Mouse (Mus musculus) limb, embryonic 14.5 days (tissue): ENCODE measurements at regions not wholly inside any gene's neighbourhood (a gene's known extent, or its start where the extent isn't known, plus 50 kb on each side); places are given as distances from the start of the nearest gene placed in this dataset.

Experiments used
- ATAC-seq: fragments of 200-750 bp; cut with Nextera tagmentation; 2 replicates; pipeline ENCODE4 v1.8.0; 2017; ENCODE audit warnings: low read depth, moderate number of reproducible peaks, moderate TSS enrichment; ENCODE audit not compliant: low FRiP score
- DNase-seq: peaks from one replicate; pipeline ENCODE4 v3.0.0-alpha.2; 2015; ENCODE audit warnings: low spot score
- H3K27ac ChIP-seq: fragments of 300-500 bp; sonication (generic); replicated peaks from 2 replicates; pipeline ENCODE4 v1.5.1; 2014; ENCODE audit warnings: low read depth, mild to moderate bottlenecking, low read length, moderate library complexity, mixed read lengths
- H3K27me3 ChIP-seq: fragments of 300-500 bp; sonication (generic); 2 replicates; pipeline ENCODE4 v1.6.1; 2014; ENCODE audit warnings: low read length, mixed read lengths; ENCODE audit not compliant: control insufficient read depth, insufficient read depth
- H3K36me3 ChIP-seq: fragments of 300-500 bp; sonication (generic); 2 replicates; pipeline ENCODE4 v1.6.1; 2014; ENCODE audit warnings: mild to moderate bottlenecking, low read length, moderate library complexity, mixed read lengths; ENCODE audit not compliant: control insufficient read depth, insufficient read depth
- H3K4me1 ChIP-seq: fragments of 300-500 bp; sonication (generic); 2 replicates; pipeline ENCODE4 v1.6.1; 2014; ENCODE audit warnings: antibody characterized with exemption, low read length, mixed read lengths; ENCODE audit not compliant: control insufficient read depth, insufficient read depth
- H3K4me2 ChIP-seq: fragments of 300-500 bp; sonication (generic); replicated peaks from 2 replicates; pipeline ENCODE4 v1.6.1; 2014; ENCODE audit warnings: low read depth, mild to moderate bottlenecking, low read length, moderate library complexity; ENCODE audit not compliant: severe bottlenecking
- H3K4me3 ChIP-seq: fragments of 300-500 bp; sonication (generic); replicated peaks from 2 replicates; pipeline ENCODE4 v1.5.1; 2014; ENCODE audit warnings: low read length
- H3K9ac ChIP-seq: fragments of 300-500 bp; sonication (generic); 2 replicates; pipeline ENCODE4 v1.6.1; 2014; ENCODE audit warnings: mild to moderate bottlenecking, low read depth, low read length, moderate library complexity; ENCODE audit not compliant: severe bottlenecking
- H3K9me3 ChIP-seq: fragments of 300-500 bp; sonication (generic); 2 replicates; pipeline ENCODE4 v1.6.1; 2016; ENCODE audit warnings: low read length; ENCODE audit not compliant: control insufficient read depth
- POLR2A ChIP-seq: fragments of 200-500 bp; IDR thresholded peaks from 2 replicates; pipeline ENCODE4 v1.8.0; 2012; ENCODE audit warnings: inconsistent platforms, mild to moderate bottlenecking, moderate library complexity, borderline replicate concordance; ENCODE audit not compliant: insufficient read depth, insufficient read length; ENCODE audit errors: extremely low read depth
- WGBS: fragments of 180-500 bp; shearing (Covaris S2); extraction: QIAGEN DNeasy Blood & Tissue Kit; methylation state at CpG from one replicate; pipeline ENCODE4 v1.1.7; 2014; 5-methylcytosine and 5-hydroxymethylcytosine counted together

DNA sequence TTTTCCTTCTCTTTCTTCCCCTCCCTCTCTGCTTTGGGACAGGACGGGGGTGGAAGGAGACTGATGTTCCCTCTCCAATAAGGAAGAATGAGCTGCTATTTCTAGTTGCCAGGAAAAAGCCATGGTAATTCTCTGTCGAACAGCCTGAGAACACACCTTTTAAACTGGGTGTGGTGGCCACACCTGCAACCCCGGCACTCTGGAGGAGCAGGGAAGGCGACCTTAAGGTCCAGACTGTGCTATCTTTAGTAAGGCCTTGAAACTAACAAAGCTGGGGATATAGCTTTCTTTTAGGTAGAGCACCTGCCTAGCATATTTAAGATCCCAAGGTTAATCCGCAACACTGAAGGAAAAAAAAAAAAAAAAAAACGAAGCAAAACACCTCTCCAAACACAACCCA is 242.7 kb downstream of the Foxo1 start:
- TF ChIP-seq POLR2A = no peak
- Histone ChIP-seq H3K27ac (no peak overlapping the region), H3K4me2 (no peak overlapping the region), H3K9ac (no peak overlapping the region), H3K9me3 (no peaks in the 10 kb centered on the region; the same call in 1 of the 2 replicates), H3K27me3 (no peaks in the 10 kb centered on the region), H3K4me1 (no peaks in the 10 kb centered on the region), H3K36me3 (no peaks in the 10 kb centered on the region), H3K4me3 (no peak overlapping the region)
- 64% methylated on average over 6 of the region's 6 CpGs for WGBS
- ATAC-seq (no peak), DNase-seq (no peak)

DNA sequence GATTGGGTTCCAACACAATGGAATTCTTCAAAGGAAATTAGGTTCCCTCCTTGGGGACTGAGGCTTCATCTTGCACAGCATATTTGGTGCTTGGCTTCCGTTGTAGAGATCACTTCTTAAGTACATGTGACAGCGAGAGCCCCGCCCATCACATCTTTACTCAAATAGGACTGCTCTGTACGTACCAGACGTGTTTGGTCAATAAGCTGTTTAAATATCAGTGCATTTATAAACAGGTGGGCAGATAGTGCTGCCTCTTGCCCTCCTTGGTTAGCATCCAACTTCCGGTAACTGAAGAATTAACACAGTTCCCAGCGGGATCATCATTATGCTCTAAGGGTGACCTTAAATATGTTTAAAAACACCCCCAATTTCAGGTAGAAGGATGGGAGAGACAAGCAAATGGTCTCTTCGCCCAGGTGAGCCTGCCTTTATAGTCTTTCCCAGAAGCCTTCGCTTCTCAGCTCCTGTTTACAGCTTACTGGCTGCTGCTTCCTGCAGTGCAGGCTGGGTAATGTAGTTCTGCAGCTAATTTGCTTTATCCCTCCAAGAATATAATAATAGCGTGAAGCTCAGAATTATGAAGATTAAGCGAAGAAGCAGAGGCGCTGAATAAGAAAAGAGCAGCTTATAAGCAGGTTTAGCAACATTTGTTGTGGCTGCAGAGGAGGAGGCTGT is 242.1 kb downstream of the Foxo1 start:
- H3K4me2 ChIP-seq = peak overlapping the region; percentile 37; the same call in 1 of the 2 replicates
- H3K9me3 ChIP-seq = no peaks in the 10 kb centered on the region; the same call in 1 of the 2 replicates
- no peaks in the 10 kb centered on the region for H3K27me3 ChIP-seq
- H3K4me3 ChIP-seq = no peak overlapping the region
- H3K36me3 ChIP-seq = no peaks in the 10 kb centered on the region
- ATAC-seq = no peak
- WGBS = 61% methylated on average over 12 of the region's 12 CpGs
- no peak for TF ChIP-seq POLR2A
- DNase-seq = no peak
- no peaks in the 10 kb centered on the region for H3K4me1 ChIP-seq
- H3K27ac ChIP-seq = no peak overlapping the region
- H3K9ac ChIP-seq = no peak overlapping the region

DNA sequence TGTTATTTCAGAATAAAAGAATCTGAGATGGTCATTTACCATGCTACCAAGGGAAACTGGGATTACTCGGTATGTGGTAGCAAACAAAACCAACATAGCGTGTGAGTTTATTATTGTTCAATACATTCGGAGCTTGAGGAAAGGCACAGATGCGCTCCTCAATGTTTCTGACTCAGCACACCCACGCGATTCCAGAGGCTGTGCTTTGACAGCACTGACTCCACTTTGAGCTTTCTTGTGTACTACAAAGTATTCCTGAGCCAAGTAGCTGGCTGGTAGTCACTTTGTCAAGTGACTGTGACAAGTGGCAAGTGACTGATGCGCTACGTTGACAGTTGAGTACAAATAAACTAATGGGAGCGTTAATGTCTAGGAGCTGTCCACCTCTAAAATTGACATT is 235.8 kb downstream of the Foxo1 start:
- Histone ChIP-seq H3K4me2 (no peak overlapping the region), H3K9me3 (no peaks in the 10 kb centered on the region; the same call in 1 of the 2 replicates)

DNA sequence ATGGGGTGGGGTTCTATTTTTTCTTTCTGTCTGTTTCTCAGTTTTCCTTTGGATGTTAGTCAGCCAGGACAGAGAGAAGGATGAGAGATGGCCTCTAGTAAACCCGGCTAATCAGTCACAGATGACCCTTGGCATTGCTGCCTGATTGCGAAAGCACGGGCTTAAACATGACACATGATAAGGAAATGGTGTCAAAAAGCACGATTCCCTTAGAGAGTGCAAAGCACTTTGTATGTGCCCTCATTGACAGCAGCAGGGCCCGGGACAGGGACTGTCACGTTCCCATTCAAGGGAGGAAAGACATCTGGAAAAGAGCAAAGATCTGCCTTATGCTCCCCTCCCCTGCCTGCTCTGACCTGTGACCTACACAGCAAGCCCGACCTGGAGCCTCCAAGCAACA is 234.1 kb downstream of the Foxo1 start:
- no peak overlapping the region for H3K27ac ChIP-seq
- no peak overlapping the region for H3K4me2 ChIP-seq
- no peak for TF ChIP-seq POLR2A
- no peaks in the 10 kb centered on the region for H3K27me3 ChIP-seq
- WGBS = 17% methylated on average over 7 of the region's 7 CpGs
- H3K4me1 ChIP-seq = no peaks in the 10 kb centered on the region
- H3K9me3 ChIP-seq = no peaks in the 10 kb centered on the region
- DNase-seq (no peak), ATAC-seq (no peak)
- H3K9ac ChIP-seq = no peak overlapping the region
- no peak overlapping the region for H3K4me3 ChIP-seq
- no peaks in the 10 kb centered on the region for H3K36me3 ChIP-seq

More for the DNA sequence above, 235.8 kb downstream of the Foxo1 start:
- no peak overlapping the region for H3K9ac ChIP-seq
- H3K27ac ChIP-seq = no peak overlapping the region
- no peaks in the 10 kb centered on the region for H3K4me1 ChIP-seq
- WGBS = 90% methylated on average over 9 of the region's 9 CpGs
- no peak for TF ChIP-seq POLR2A
- H3K27me3 ChIP-seq = no peaks in the 10 kb centered on the region
- ATAC-seq (no peak), DNase-seq (no peak)
- H3K36me3 ChIP-seq = no peaks in the 10 kb centered on the region
- no peak overlapping the region for H3K4me3 ChIP-seq

DNA sequence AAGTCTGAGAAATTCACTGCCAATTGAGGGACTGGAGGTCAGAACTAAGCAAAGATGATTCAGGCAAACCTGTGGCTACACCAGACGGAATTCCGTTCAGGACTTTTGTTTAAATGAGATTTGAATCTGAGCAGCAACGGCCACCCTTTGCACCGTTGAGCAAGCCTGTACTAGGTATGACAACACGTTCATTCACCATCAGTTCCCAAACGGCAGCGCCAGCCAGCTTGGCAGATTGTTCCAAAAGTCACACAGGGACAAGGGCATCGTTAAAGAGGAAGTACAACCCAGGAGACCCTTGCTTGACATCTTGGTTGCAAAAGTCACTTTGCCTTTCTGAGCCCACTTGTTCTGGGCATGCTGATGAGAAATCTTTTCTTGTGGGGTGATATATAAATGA is 233.5 kb downstream of the Foxo1 start:
- no peak overlapping the region for H3K27ac ChIP-seq
- no peaks in the 10 kb centered on the region for H3K27me3 ChIP-seq
- no peak overlapping the region for H3K9ac ChIP-seq
- DNase-seq = no peak
- 81% methylated on average over 8 of the region's 8 CpGs for WGBS
- no peak for ATAC-seq
- H3K4me3 ChIP-seq = no peak overlapping the region
- H3K9me3 ChIP-seq = no peaks in the 10 kb centered on the region
- H3K4me2 ChIP-seq = no peak overlapping the region
- no peak for TF ChIP-seq POLR2A
- H3K36me3 ChIP-seq = no peaks in the 10 kb centered on the region
- no peaks in the 10 kb centered on the region for H3K4me1 ChIP-seq

DNA sequence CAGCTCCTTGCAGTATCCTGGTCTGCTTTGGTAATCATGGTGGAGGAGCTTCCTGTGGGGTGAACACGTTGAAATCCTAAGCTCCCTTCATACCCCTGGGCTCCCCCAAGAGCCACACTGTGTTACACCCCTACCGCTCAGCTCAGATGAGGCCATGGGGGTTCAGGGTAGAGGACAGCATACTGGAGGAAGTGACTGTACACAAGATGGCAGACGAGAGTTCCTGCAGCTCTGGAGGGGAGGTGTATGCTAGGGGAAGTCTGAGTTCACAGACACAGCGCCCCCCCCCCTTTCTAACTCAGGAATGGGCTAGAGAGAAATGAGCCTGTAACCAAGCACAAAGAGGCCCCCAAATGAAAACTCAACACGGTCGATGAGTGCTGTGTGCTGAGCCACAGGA is 231.9 kb downstream of the Foxo1 start:
- Histone ChIP-seq H3K4me1 (no peaks in the 10 kb centered on the region), H3K9ac (no peak overlapping the region), H3K27ac (no peak overlapping the region), H3K4me3 (no peak overlapping the region), H3K27me3 (no peaks in the 10 kb centered on the region), H3K36me3 (no peaks in the 10 kb centered on the region), H3K9me3 (no peaks in the 10 kb centered on the region), H3K4me2 (no peak overlapping the region)
- DNase-seq (no peak), ATAC-seq (no peak)
- TF ChIP-seq POLR2A = no peak
- 79% methylated on average over 6 of the region's 6 CpGs for WGBS
